Mouse (Mus musculus) cerebellum, adult 2 months (tissue): ENCODE data around the gene Synpo2. TPM values are rescaled to one million over a fixed set of nuclear protein-coding genes. Genes with fewer than 3 reads are reported as not detected.

ENCODE experiments used
- DNase-seq, 2 experiments: peaks; one replicate each; pipeline ENCODE4 v3.0.0; 2021
- H3K27ac ChIP-seq: fragments of 200-500 bp; 2 replicates; pipeline ENCODE4 v1.5.1; 2012; ENCODE audit warnings: low read length, control low read depth, inconsistent platforms; ENCODE audit not compliant: insufficient read depth
- H3K27me3 ChIP-seq: fragments of 200-500 bp; 2 replicates; pipeline ENCODE4 v1.6.1; 2012; ENCODE audit warnings: inconsistent platforms, mild to moderate bottlenecking, low read length, moderate library complexity; ENCODE audit not compliant: control insufficient read depth, insufficient read depth
- H3K4me1 ChIP-seq: fragments of 200-500 bp; 2 replicates; pipeline ENCODE4 v1.6.1; 2011; ENCODE audit warnings: low read length; ENCODE audit not compliant: control insufficient read depth, insufficient read depth
- H3K4me3 ChIP-seq: fragments of 200-500 bp; replicated peaks from 2 replicates; pipeline ENCODE3; 2011; ENCODE audit warnings: mild to moderate bottlenecking, low read depth, low read length, control low read depth; ENCODE audit not compliant: insufficient read depth
- CTCF ChIP-seq: fragments of 200-500 bp; IDR thresholded peaks from 2 replicates; pipeline ENCODE4 v1.5.1; 2011; ENCODE audit warnings: low read depth, mild to moderate bottlenecking, control low read depth, low read length, moderate library complexity, borderline replicate concordance; ENCODE audit not compliant: insufficient read depth
- POLR2A ChIP-seq: fragments of 200-500 bp; IDR thresholded peaks from 2 replicates; pipeline ENCODE4 v1.6.1; 2011; ENCODE audit warnings: low read length, control low read depth, borderline replicate concordance; ENCODE audit not compliant: insufficient read depth
- WGBS: fragments of 180-500 bp; shearing (Covaris S2); methylation state at CpG from one replicate; pipeline ENCODE4 v1.1.7; 2018; 5-methylcytosine and 5-hydroxymethylcytosine counted together
- polyA plus RNA-seq: library from polyadenylated mRNA; depleted of rRNA; stranded (reverse); fragments of >200 nt; gene quantifications from 2 replicates; pipeline ENCODE4 v1.2.3, GENCODE M21; 2012

Synpo2 gene
- polyA plus RNA-seq, 1 experiment: 2.9 TPM

- no peaks in the 10 kb centered on the region for H3K27me3 ChIP-seq
- no peak overlapping the region for H3K27ac ChIP-seq
- WGBS: 91% methylated on average over 10 of the region's 10 CpGs
- H3K4me3 ChIP-seq: no peak overlapping the region
- TF ChIP-seq POLR2A (no peak), CTCF (no peak)
- DNase-seq: no peak
- H3K4me1 ChIP-seq: no peaks in the 10 kb centered on the region
These were observed 51.7 kb downstream of the Synpo2 start for GRCm38 (mm10) chr3:123184281-123184680.

- 89% methylated on average over 8 of the region's 8 CpGs for WGBS
- no peak for DNase-seq
- H3K27ac ChIP-seq: no peak overlapping the region
- H3K4me3 ChIP-seq: no peak overlapping the region
- H3K4me1 ChIP-seq: no peaks in the 10 kb centered on the region
- no peak for TF ChIP-seq CTCF
- TF ChIP-seq POLR2A: no peak
- H3K27me3 ChIP-seq: no peaks in the 10 kb centered on the region
These were observed 56.4 kb downstream of the Synpo2 start for GRCm38 (mm10) chr3:123179508-123179907.

GRCm38 (mm10) chr3:123179041-123179440, 56.9 kb downstream of the Synpo2 start:
- Histone ChIP-seq H3K4me3 (no peak overlapping the region), H3K27ac (no peak overlapping the region), H3K27me3 (no peaks in the 10 kb centered on the region), H3K4me1 (no peaks in the 10 kb centered on the region)
- DNase-seq: no peak
- 81% methylated on average over 5 of the region's 5 CpGs for WGBS
- TF ChIP-seq POLR2A: no peak
- TF ChIP-seq CTCF: no peak

GRCm38 (mm10) chr3:123178420-123178819, 57.5 kb downstream of the Synpo2 start:
- Histone ChIP-seq H3K27ac (no peak overlapping the region), H3K4me3 (no peak overlapping the region), H3K4me1 (no peaks in the 10 kb centered on the region), H3K27me3 (no peaks in the 10 kb centered on the region)
- WGBS: 78% methylated on average over 4 of the region's 4 CpGs
- no peak for TF ChIP-seq POLR2A
- TF ChIP-seq CTCF: no peak
- DNase-seq: no peak

GRCm38 (mm10) chr3:123176366-123177334, 59.3 kb downstream of the Synpo2 start:
- no peak for TF ChIP-seq CTCF
- TF ChIP-seq POLR2A: no peak
- no peak overlapping the region for H3K4me3 ChIP-seq
- H3K4me1 ChIP-seq: no peaks in the 10 kb centered on the region
- 86% methylated on average over 19 of the region's 19 CpGs for WGBS
- H3K27ac ChIP-seq: no peak overlapping the region
- H3K27me3 ChIP-seq: no peaks in the 10 kb centered on the region
- DNase-seq: no peak

- DNase-seq: no peak
- WGBS: 97% methylated on average over 7 of the region's 7 CpGs
- H3K4me3 ChIP-seq: no peak overlapping the region
- no peaks in the 10 kb centered on the region for H3K27me3 ChIP-seq
- no peaks in the 10 kb centered on the region for H3K4me1 ChIP-seq
- no peak for TF ChIP-seq CTCF
- no peak for TF ChIP-seq POLR2A
- H3K27ac ChIP-seq: no peak overlapping the region
These were observed 60.8 kb downstream of the Synpo2 start for GRCm38 (mm10) chr3:123175142-123175541.

GRCm38 (mm10) chr3:123174379-123174697, 61.6 kb downstream of the Synpo2 start:
- no peak for DNase-seq
- 93% methylated on average over 8 of the region's 8 CpGs for WGBS

GRCm38 (mm10) chr3:123173553-123174378, 62.2 kb downstream of the Synpo2 start:
- no peak for DNase-seq

More at GRCm38 (mm10) chr3:123174379-123174697, 61.6 kb downstream of the Synpo2 start:
- Histone ChIP-seq H3K27ac (no peak overlapping the region), H3K4me3 (no peak overlapping the region), H3K4me1 (no peaks in the 10 kb centered on the region), H3K27me3 (no peaks in the 10 kb centered on the region)
- TF ChIP-seq CTCF (no peak), POLR2A (no peak)

More at GRCm38 (mm10) chr3:123173553-123174378, 62.2 kb downstream of the Synpo2 start:
- 79% methylated on average over 21 of the region's 21 CpGs for WGBS
- no peaks in the 10 kb centered on the region for H3K27me3 ChIP-seq
- no peak overlapping the region for H3K4me3 ChIP-seq
- H3K4me1 ChIP-seq: no peaks in the 10 kb centered on the region
- TF ChIP-seq CTCF: no peak
- TF ChIP-seq POLR2A: no peak
- H3K27ac ChIP-seq: no peak overlapping the region
